Mouse (Mus musculus) hindbrain, postnatal 0 days (tissue): ENCODE data around the gene St5. TPM values are rescaled to one million over a fixed set of nuclear protein-coding genes. Genes with fewer than 3 reads are reported as not detected.

Source experiments
- ATAC-seq: fragments of 200-750 bp; cut with Nextera tagmentation; 2 replicates; pipeline ENCODE4 v1.8.0; 2017; ENCODE audit warnings: mild to moderate bottlenecking, moderate TSS enrichment, moderate library complexity
- DNase-seq: peaks from one replicate; pipeline ENCODE4 v3.0.0-alpha.2; 2015; ENCODE audit warnings: low spot score
- H3K27ac ChIP-seq: fragments of 300-500 bp; sonication (generic); 2 replicates; pipeline ENCODE4 v1.5.1; 2014; ENCODE audit warnings: mild to moderate bottlenecking
- H3K27me3 ChIP-seq: fragments of 300-500 bp; sonication (generic); 2 replicates; pipeline ENCODE4 v1.6.1; 2014; ENCODE audit warnings: low read length, mixed read lengths; ENCODE audit not compliant: insufficient read depth
- H3K36me3 ChIP-seq: fragments of 300-500 bp; sonication (generic); 2 replicates; pipeline ENCODE4 v1.6.1; 2014; ENCODE audit warnings: low read length, mixed read lengths; ENCODE audit not compliant: insufficient read depth
- H3K4me1 ChIP-seq: fragments of 300-500 bp; sonication (generic); 2 replicates; pipeline ENCODE4 v1.6.1; 2014; ENCODE audit warnings: antibody characterized with exemption, low read length, mixed read lengths; ENCODE audit not compliant: insufficient read depth
- H3K4me2 ChIP-seq: fragments of 300-500 bp; sonication (generic); 2 replicates; pipeline ENCODE4 v1.6.1; 2014; ENCODE audit warnings: low read depth, mild to moderate bottlenecking, low read length, moderate library complexity, mixed read lengths
- H3K4me3 ChIP-seq: fragments of 300-500 bp; sonication (generic); 2 replicates; pipeline ENCODE4 v1.5.1; 2014; ENCODE audit warnings: low read length
- H3K9ac ChIP-seq: fragments of 300-500 bp; sonication (generic); replicated peaks from 2 replicates; pipeline ENCODE4 v1.6.1; 2014; ENCODE audit warnings: mild to moderate bottlenecking, low read length, moderate library complexity, mixed read lengths
- H3K9me3 ChIP-seq: fragments of 300-500 bp; sonication (generic); 2 replicates; pipeline ENCODE4 v1.6.1; 2016; ENCODE audit warnings: low read length, mixed read lengths
- CTCF ChIP-seq: IDR thresholded peaks from 2 replicates; pipeline ENCODE4 v1.5.1; 2016; ENCODE audit warnings: antibody characterized with exemption, control low read depth, low read depth
- WGBS: fragments of 180-500 bp; shearing (Covaris S2); extraction: QIAGEN DNeasy Blood & Tissue Kit; methylation state at CpG from one replicate; pipeline ENCODE4 v1.1.7; 2014; 5-methylcytosine and 5-hydroxymethylcytosine counted together
- polyA plus RNA-seq: library from polyadenylated mRNA; unstranded; fragments of >200 nt; fragmentation: Nextera tagmentation; extraction: Ambion mirVana; gene quantifications from 2 replicates; pipeline ENCODE4 v1.2.1, GENCODE M21; 2015
- total RNA-seq: library from RNA; depleted of rRNA; stranded (reverse); fragments of >200 nt; gene quantifications from 2 replicates; pipeline ENCODE4 v1.2.3, GENCODE M21; 2014

St5 gene
- total and polyA plus RNA-seq, 2 experiments from 2014 or later, result 21.2 to 34.0 TPM

DNA sequence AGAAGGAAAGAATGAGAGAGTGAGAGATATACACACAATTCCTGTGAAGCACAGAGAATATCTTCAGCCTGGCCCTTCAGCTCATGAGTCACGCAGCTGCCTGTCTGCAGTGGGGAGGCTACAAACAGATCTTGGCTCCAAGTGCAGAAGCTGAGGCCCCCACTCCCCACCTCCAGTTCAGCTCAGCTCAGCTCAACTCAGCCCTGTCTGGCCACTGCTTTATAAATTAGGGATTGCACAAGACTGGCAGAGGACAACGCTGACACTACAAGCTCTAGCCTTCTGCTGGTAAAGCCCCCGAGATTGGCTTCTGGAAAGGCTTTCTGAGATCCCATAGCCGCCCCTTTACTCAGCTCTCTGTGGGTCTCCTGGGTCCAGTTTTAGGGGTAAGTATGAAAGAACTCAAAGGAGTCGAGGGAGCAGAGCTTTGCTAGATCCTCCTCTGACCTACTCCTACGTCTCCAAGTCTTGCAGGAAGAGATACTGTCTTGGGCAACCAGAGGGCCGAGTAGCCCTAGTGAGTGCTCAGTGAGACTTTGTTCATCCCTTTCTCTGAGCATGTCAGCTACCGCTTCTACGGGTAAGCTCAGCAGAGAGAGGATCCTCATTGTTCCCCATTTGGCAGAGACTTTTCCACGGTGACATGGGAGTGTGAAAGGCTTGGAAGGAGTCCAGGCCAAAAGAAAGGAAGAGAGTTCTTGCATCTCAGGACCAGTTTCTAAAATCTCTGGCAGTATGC lies 158.0 kb downstream of the St5 start:
- 54% methylated on average over 10 of the region's 10 CpGs for WGBS
- Histone ChIP-seq H3K4me2 (no peak overlapping the region), H3K9ac (no peak overlapping the region), H3K4me3 (no peak overlapping the region), H3K36me3 (no peaks in the 10 kb centered on the region; the same call in 1 of the 2 replicates), H3K4me1 (no peaks in the 10 kb centered on the region), H3K27ac (peak overlapping the region; percentile 51), H3K27me3 (no peaks in the 10 kb centered on the region), H3K9me3 (no peaks in the 10 kb centered on the region)
- TF ChIP-seq CTCF, result no peak
- ATAC-seq (peak; percentile 59; the same call in 1 of the 2 replicates), DNase-seq (no peak)

GRCm38 (mm10) chr7:109544792-109545191 lies 158.6 kb downstream of the St5 start:
- 46% methylated on average over 5 of the region's 5 CpGs for WGBS
- Histone ChIP-seq H3K9ac (no peak overlapping the region), H3K27me3 (no peaks in the 10 kb centered on the region), H3K36me3 (no peaks in the 10 kb centered on the region; the same call in 1 of the 2 replicates), H3K4me1 (no peaks in the 10 kb centered on the region), H3K9me3 (no peaks in the 10 kb centered on the region), H3K4me3 (no peak overlapping the region), H3K4me2 (no peak overlapping the region), H3K27ac (peak overlapping the region; percentile 51; the same call in 1 of the 2 replicates)
- TF ChIP-seq CTCF, result no peak
- ATAC-seq (no peak), DNase-seq (no peak)

GRCm38 (mm10) chr7:109542364-109542628 lies 161.1 kb downstream of the St5 start:
- WGBS, result 79% methylated on average over 3 of the region's 3 CpGs
- Histone ChIP-seq H3K27me3 (no peaks in the 10 kb centered on the region), H3K36me3 (peaks cover 8% of the 10 kb centered on the region; the same call in 1 of the 2 replicates), H3K27ac (no peak overlapping the region), H3K4me3 (no peak overlapping the region), H3K4me2 (no peak overlapping the region), H3K4me1 (no peaks in the 10 kb centered on the region), H3K9me3 (no peaks in the 10 kb centered on the region), H3K9ac (no peak overlapping the region)
- ATAC-seq (no peak), DNase-seq (no peak)
- no peak for TF ChIP-seq CTCF

GRCm38 (mm10) chr7:109541609-109542363 lies 161.6 kb downstream of the St5 start:
- H3K9ac ChIP-seq, result no peak overlapping the region
- H3K4me3 ChIP-seq, result no peak overlapping the region
- peaks cover 8% of the 10 kb centered on the region; the same call in 1 of the 2 replicates for H3K36me3 ChIP-seq
- H3K27ac ChIP-seq, result no peak overlapping the region
- no peaks in the 10 kb centered on the region for H3K27me3 ChIP-seq
- no peak overlapping the region for H3K4me2 ChIP-seq
- ATAC-seq (no peak), DNase-seq (no peak)
- 91% methylated on average over 10 of the region's 10 CpGs for WGBS
- H3K9me3 ChIP-seq, result no peaks in the 10 kb centered on the region
- no peaks in the 10 kb centered on the region for H3K4me1 ChIP-seq
- no peak for TF ChIP-seq CTCF

GRCm38 (mm10) chr7:109540902-109541301 lies 162.5 kb downstream of the St5 start:
- Histone ChIP-seq H3K9ac (no peak overlapping the region), H3K36me3 (peaks cover 8% of the 10 kb centered on the region; the same call in 1 of the 2 replicates), H3K4me1 (no peaks in the 10 kb centered on the region), H3K27me3 (no peaks in the 10 kb centered on the region), H3K9me3 (no peaks in the 10 kb centered on the region), H3K4me2 (no peak overlapping the region), H3K4me3 (no peak overlapping the region), H3K27ac (no peak overlapping the region)
- ATAC-seq, result no peak
- DNase-seq, result no peak
- no peak for TF ChIP-seq CTCF

DNA sequence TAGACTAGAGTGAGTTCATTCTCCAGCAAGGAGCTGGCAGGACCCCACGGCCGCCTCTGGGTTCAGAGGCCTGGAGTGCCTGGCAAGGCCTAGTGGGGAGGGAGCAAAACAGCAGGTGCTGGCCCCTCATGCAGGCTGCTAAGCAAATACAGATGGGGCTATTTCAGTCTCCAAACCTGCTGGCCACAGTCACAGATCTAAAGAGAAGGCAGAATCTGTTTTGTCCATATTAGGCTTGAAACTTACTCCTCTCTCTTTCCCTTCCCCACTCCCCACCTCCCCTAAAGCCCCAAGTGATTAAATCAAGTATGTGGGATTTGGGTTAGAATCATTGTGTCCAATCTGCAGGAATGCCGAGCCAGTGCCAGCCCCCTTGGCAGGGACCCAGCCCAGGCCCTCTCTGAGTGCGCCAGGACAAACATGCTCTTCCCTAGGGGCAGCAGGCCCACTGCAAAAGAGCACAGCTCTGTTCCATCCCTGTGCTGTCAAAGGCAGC lies 166.9 kb downstream of the St5 start:
- DNase-seq (peak; percentile 76), ATAC-seq (peak; percentile 83)
- H3K4me1 ChIP-seq, result no peaks in the 10 kb centered on the region
- no peak overlapping the region for H3K4me2 ChIP-seq
- peaks cover 8% of the 10 kb centered on the region; the same call in 1 of the 2 replicates for H3K36me3 ChIP-seq
- 0 out of 2 replicates have a peak, but pooled peaks have one; percentile 0 for TF ChIP-seq CTCF
- no peak overlapping the region for H3K4me3 ChIP-seq
- peak overlapping the region; percentile 22 for H3K27ac ChIP-seq
- H3K9me3 ChIP-seq, result no peaks in the 10 kb centered on the region
- WGBS, result 28% methylated on average over 4 of the region's 4 CpGs
- H3K27me3 ChIP-seq, result no peaks in the 10 kb centered on the region
- H3K9ac ChIP-seq, result no peak overlapping the region
